Mouse (Mus musculus) hindbrain, embryonic 14.5 days (tissue): Measurements from ENCODE around the gene Dnajb1. TPM values are rescaled to one million over a fixed set of nuclear protein-coding genes. Genes with fewer than 3 reads are reported as not detected.
"Not testable (repeated sequence)": the region's sequence is repeated elsewhere in the genome, so short reads cannot be mapped to it uniquely, and the experiment has no call there.

Experiments
- ATAC-seq: fragments of 200-750 bp; cut with Nextera tagmentation; 2 replicates; pipeline ENCODE4 v1.8.0; 2017; ENCODE audit warnings: moderate number of reproducible peaks, mild to moderate bottlenecking, moderate TSS enrichment, moderate library complexity; ENCODE audit not compliant: low FRiP score
- DNase-seq: peaks from one replicate; pipeline ENCODE4 v3.0.0-alpha.2; 2015; ENCODE audit warnings: low spot score
- H3K27ac ChIP-seq: fragments of 300-500 bp; sonication (generic); 2 replicates; pipeline ENCODE4 v1.5.1; 2014; ENCODE audit warnings: mild to moderate bottlenecking, moderate library complexity
- H3K27me3 ChIP-seq: fragments of 300-500 bp; sonication (generic); 2 replicates; pipeline ENCODE4 v1.6.1; 2014; ENCODE audit warnings: mild to moderate bottlenecking, low read length, mixed read lengths; ENCODE audit not compliant: control insufficient read depth, insufficient read depth
- H3K36me3 ChIP-seq: fragments of 300-500 bp; sonication (generic); replicated peaks from 2 replicates; pipeline ENCODE4 v1.6.1; 2014; ENCODE audit not compliant: control insufficient read depth, insufficient read depth
- H3K4me1 ChIP-seq: fragments of 300-500 bp; sonication (generic); replicated peaks from 2 replicates; pipeline ENCODE4 v1.6.1; 2014; ENCODE audit warnings: antibody characterized with exemption, low read length, mixed read lengths; ENCODE audit not compliant: control insufficient read depth, insufficient read depth
- H3K4me2 ChIP-seq: fragments of 300-500 bp; sonication (generic); replicated peaks from 2 replicates; pipeline ENCODE4 v1.6.1; 2014; ENCODE audit warnings: mild to moderate bottlenecking, moderate library complexity
- H3K4me3 ChIP-seq: fragments of 300-500 bp; sonication (generic); replicated peaks from 2 replicates; pipeline ENCODE4 v1.5.1; 2014; ENCODE audit warnings: mild to moderate bottlenecking, low read length
- H3K9ac ChIP-seq: fragments of 300-500 bp; sonication (generic); 2 replicates; pipeline ENCODE4 v1.6.1; 2014
- H3K9me3 ChIP-seq: fragments of 300-500 bp; sonication (generic); 2 replicates; pipeline ENCODE4 v1.6.1; 2016; ENCODE audit warnings: low read length; ENCODE audit not compliant: control insufficient read depth
- WGBS: fragments of 180-500 bp; shearing (Covaris S2); extraction: QIAGEN DNeasy Blood & Tissue Kit; methylation state at CpG from one replicate; pipeline ENCODE4 v1.1.7; 2014; 5-methylcytosine and 5-hydroxymethylcytosine counted together
- polyA plus RNA-seq: library from polyadenylated mRNA; unstranded; fragments of >200 nt; fragmentation: Nextera tagmentation; extraction: Ambion mirVana; gene quantifications from 2 replicates; pipeline ENCODE4 v1.2.1, GENCODE M21; 2014

Gene Dnajb1
- polyA plus RNA-seq, 1 experiment from 2014 or later: 45.8 TPM

- peaks cover 20% of the 10 kb centered on the region for H3K36me3 ChIP-seq
- no peak overlapping the region for H3K27ac ChIP-seq
- WGBS: 84% methylated on average over 3 of the region's 3 CpGs
Observed at GRCm38 (mm10) chr8:83585333-83585732, 22.7 kb upstream of the Dnajb1 start.

DNA sequence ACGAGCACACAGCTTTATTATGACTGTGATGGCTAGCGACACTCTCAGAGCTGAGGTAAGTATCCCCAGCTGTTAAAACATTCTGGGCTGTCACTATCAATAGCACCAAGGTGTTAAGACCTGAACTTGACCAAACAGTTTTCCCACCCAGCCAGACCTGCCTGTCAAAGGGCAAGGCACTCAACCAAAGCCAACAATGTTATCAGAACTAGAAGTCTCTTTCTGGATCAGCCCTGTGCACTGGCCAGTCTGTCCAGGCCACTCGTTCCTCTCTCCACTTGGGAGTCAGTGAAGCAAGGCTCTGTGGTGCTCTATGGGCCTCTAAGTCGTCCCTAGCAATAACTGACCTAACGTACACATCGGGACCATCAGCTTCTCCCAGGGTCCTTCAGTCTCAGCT, 20.3 kb upstream of the Dnajb1 start:
- no peak overlapping the region for H3K4me2 ChIP-seq
- H3K4me3 ChIP-seq: no peak overlapping the region
- H3K36me3 ChIP-seq: peaks cover 24% of the 10 kb centered on the region
- H3K9ac ChIP-seq: no peak overlapping the region
- peaks cover 37% of the 10 kb centered on the region for H3K4me1 ChIP-seq
- H3K27ac ChIP-seq: no peak overlapping the region
- H3K27me3 ChIP-seq: no peaks in the 10 kb centered on the region
- DNase-seq (no peak), ATAC-seq (no peak)
- H3K9me3 ChIP-seq: no peaks in the 10 kb centered on the region
- WGBS: 94% methylated on average over 6 of the region's 6 CpGs

More at GRCm38 (mm10) chr8:83585333-83585732, 22.7 kb upstream of the Dnajb1 start:
- Histone ChIP-seq H3K4me1 (peaks cover 19% of the 10 kb centered on the region; the same call in 1 of the 2 replicates), H3K4me2 (no peak overlapping the region), H3K9me3 (no peaks in the 10 kb centered on the region), H3K27me3 (no peaks in the 10 kb centered on the region), H3K4me3 (no peak overlapping the region), H3K9ac (no peak overlapping the region)
- DNase-seq (no peak), ATAC-seq (no peak)

DNA sequence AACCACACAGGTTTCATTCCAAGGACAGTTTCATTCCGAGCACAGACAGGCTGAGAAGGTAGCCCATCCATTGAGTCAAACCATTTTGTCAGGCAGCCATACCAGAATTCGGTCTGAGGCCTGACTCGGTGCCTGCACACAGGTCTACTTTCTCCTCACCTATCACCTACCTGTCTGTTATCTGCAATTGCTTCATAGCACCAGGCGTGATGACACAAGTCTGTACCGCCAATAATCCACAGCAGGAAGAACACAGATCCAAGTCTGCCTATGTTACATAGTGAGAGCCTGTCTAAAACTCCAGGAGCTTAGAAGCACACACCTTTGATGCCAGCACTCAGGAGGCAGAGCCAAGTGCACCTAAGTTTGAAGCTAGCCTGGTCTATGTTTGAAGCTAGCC, 19.1 kb upstream of the Dnajb1 start:
- Histone ChIP-seq H3K4me2 (no peak overlapping the region), H3K9ac (no peak overlapping the region), H3K4me1 (peaks cover 42% of the 10 kb centered on the region), H3K4me3 (no peak overlapping the region), H3K27ac (no peak overlapping the region), H3K9me3 (no peaks in the 10 kb centered on the region), H3K36me3 (peaks cover 19% of the 10 kb centered on the region), H3K27me3 (no peaks in the 10 kb centered on the region)
- 93% methylated on average over 5 of the region's 5 CpGs for WGBS
- ATAC-seq: no peak
- no peak for DNase-seq

DNA sequence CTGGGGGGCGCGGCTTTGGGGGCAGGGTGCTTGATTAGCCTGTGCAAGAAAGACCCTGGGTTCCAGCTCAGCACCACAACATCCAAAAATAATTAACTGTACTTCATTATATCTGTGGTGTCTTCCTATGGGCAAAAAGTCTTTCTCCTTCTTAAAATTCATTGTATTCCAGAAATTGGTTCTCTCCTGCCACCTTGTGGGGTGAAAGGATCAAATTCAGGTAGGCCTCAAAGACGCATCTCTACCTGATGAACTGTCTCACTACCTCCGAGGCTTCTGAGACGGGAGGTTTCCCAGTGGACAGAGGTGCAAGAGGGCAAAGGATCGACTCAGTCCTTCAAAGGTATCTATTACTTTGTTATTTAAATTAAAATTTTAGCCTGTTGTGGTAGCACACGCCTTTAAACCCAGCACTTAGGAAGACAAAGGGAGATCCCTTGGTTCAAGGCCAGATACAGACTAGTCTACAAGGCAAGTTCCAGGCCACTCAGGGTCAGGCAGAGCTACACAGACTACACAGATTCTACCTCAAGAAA, 17.4 kb upstream of the Dnajb1 start:
- DNase-seq: no peak
- Histone ChIP-seq H3K4me3 (0 out of 2 replicates have a peak overlapping the region, but pooled peaks have one; percentile 96), H3K27me3 (no peaks in the 10 kb centered on the region), H3K4me1 (peaks cover 42% of the 10 kb centered on the region), H3K36me3 (peaks cover 18% of the 10 kb centered on the region), H3K4me2 (peak overlapping the region; percentile 63), H3K27ac (no peak overlapping the region), H3K9ac (no peak overlapping the region), H3K9me3 (no peaks in the 10 kb centered on the region)
- ATAC-seq: no peak
- 83% methylated on average over 7 of the region's 7 CpGs for whole genome bisulfite sequencing

DNA sequence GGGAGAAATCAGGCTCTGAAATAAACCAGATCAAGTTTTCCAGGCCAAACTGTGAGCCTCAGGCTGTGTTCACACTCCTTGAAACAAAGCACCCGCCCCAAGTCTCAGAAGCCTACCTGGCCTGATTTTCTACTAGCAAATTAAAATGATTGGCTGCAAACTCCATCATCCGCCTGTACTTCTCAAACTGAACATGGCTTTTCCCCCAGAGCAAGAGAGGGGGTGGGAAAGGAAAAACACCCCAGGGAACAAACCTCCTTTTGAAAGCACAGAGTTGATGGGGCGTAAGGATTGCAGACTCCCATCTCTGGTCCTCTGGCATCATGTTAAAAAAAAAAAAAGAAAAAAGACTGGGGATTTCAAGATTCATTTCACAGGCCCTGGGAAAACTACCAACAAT, 15.3 kb upstream of the Dnajb1 start:
- ATAC-seq: no peak
- Histone ChIP-seq H3K4me2 (peak overlapping the region; percentile 63), H3K27ac (no peak overlapping the region), H3K4me1 (peaks cover 42% of the 10 kb centered on the region), H3K36me3 (peaks cover 14% of the 10 kb centered on the region; the same call in 1 of the 2 replicates), H3K9me3 (no peaks in the 10 kb centered on the region), H3K9ac (peak overlapping the region; percentile 97), H3K27me3 (no peaks in the 10 kb centered on the region), H3K4me3 (peak overlapping the region; percentile 96)
- 54% methylated on average over 3 of the region's 3 CpGs for WGBS
- no peak for DNase-seq

DNA sequence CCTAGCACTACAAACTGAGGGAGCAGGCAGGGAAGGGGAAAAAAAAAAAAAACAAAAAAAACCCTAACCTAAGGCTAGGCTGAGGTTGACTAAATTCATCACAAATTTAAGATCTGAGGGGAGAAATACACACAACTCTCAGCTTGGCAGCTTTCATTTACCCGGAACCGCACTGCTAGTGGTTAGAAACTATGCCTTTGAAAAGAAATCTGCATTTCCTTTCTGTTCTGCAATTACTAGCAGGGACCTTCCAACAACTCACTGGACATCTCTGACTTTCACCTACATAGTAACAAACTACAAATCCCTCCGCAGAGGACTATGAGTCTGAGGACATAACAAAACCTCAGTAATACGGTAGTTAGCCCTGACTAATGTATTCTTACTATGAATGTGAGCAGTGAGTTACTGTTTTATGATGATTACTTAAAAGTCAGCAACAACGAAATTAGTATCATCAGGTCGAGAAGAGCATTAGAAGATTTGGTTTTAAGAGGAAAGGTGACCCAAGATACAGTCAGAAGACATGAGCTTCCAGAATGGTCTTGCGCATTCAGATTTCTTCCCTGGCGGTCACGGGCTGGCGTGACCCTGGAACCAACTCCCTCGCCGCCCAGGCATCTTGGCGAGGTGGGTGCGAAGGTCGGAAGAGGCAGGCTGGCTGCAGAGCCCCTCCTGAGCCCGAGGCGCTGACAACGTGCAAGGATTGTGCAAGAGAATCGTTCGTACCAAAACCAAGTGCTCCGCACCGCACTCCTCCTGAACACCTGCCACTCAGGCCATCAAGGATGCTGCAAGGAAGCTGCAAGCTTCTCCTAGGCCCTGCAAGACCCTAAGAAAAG, 14.4 kb upstream of the Dnajb1 start:
- H3K27ac ChIP-seq: peak overlapping the region; percentile 97
- H3K9me3 ChIP-seq: no peaks in the 10 kb centered on the region
- peaks cover 42% of the 10 kb centered on the region for H3K4me1 ChIP-seq
- no peaks in the 10 kb centered on the region for H3K27me3 ChIP-seq
- peak overlapping the region; percentile 96 for H3K4me3 ChIP-seq
- 4% methylated on average over 22 of the region's 22 CpGs for WGBS
- H3K4me2 ChIP-seq: peak overlapping the region; percentile 63
- no peak for ATAC-seq
- peaks cover 10% of the 10 kb centered on the region; the same call in 1 of the 2 replicates for H3K36me3 ChIP-seq
- H3K9ac ChIP-seq: peak overlapping the region; percentile 97
- no peak for DNase-seq

DNA sequence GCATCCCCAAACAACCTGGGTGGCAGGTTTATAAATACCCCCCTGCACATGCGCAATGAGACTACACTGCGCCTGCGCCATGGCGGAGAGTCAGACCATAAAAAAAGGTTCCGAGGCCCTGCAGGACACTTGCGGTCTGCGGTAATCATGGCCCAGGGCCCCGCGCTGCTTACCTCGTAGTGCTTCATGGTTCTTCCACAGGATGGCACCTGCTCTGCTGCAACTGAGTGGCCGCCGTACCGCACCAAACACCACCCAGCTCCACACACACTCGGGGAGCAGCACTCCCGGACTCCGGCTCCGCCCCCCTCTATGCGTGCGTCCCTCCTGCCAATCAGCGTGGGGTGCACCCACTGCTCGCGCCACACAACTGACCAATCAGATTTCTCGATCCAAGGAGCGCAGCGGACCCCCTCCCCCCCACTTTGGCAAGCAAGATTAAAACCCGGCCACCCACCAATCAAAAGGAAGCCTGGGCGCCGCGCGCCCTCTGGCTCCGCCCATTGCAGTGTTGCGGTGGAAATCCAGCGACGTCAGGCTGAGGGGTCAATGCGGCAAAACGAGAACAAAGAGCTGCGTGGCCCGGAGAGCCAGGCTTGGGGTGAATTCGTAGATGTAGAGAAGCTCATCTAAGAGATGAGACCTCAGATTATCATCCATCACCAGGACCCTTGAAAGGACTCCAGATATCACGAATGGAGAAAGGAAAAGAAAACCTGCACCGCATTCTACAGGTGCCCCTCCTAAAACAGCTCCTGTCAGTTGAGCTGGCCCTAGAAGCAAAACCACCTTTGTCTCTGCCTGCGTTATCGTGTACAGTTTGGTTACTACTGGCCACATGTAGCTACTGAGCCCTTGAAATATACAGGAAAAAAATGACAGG, 13.6 kb upstream of the Dnajb1 start:
- under 1% methylated on average over 43 of the region's 43 CpGs for WGBS
- Histone ChIP-seq H3K9me3 (no peaks in the 10 kb centered on the region), H3K4me3 (peak overlapping the region; percentile 96), H3K4me2 (peak overlapping the region; percentile 63), H3K27ac (peak overlapping the region; percentile 97), H3K27me3 (no peaks in the 10 kb centered on the region), H3K36me3 (peaks cover 3% of the 10 kb centered on the region; the same call in 1 of the 2 replicates), H3K4me1 (peaks cover 38% of the 10 kb centered on the region), H3K9ac (peak overlapping the region; percentile 97)
- ATAC-seq: peak; percentile 98
- peak; percentile 99 for DNase-seq

DNA sequence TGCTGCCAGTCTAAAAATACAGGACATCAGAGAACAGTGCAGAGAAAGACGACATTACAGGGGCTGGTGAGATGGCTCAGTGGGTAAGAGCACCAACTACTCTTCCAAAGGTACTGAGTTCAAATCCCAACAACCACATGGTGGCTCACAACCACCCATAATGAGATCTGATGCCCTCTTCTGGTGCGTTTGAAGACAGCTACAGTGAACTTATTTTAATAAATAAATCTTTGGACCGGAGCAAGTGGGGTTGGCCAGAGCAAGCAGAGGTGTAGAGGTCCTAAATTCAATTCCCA, 13.0 kb upstream of the Dnajb1 start:
- WGBS: 70% methylated on average over 3 of the region's 3 CpGs
- Histone ChIP-seq H3K4me3 (peak overlapping the region; percentile 96), H3K4me1 (peaks cover 33% of the 10 kb centered on the region), H3K27ac (peak overlapping the region; percentile 97), H3K4me2 (peak overlapping the region; percentile 63), H3K9ac (peak overlapping the region; percentile 73)
- not testable (repeated sequence) for H3K36me3 ChIP-seq, ATAC-seq, DNase-seq, H3K27me3 ChIP-seq, H3K9me3 ChIP-seq

DNA sequence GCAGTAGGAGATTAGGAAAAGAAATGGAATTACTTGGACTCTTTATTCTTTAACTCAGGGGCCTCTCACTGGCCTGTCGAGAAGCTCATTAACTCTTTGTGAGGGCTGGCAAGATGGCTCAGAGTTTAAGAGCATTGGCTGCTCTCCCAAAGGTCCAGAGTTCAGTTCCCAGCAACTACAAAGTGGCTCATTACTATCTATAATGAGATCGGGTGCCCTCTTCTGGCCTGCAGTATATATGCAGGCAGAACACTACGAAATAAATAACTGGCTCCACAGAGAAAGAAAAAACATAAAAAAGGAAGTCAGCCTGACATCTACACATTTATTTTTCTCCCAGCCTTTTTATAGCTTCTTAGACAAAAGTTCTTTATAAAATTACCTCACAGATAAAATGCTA, 11.6 kb upstream of the Dnajb1 start:
- WGBS: 21% methylated on average over 3 of the region's 3 CpGs
- H3K9ac ChIP-seq: no peak overlapping the region
- no peaks in the 10 kb centered on the region for H3K27me3 ChIP-seq
- peaks cover 3% of the 10 kb centered on the region; the same call in 1 of the 2 replicates for H3K36me3 ChIP-seq
- no peak overlapping the region for H3K4me3 ChIP-seq
- no peak for ATAC-seq
- peaks cover 20% of the 10 kb centered on the region for H3K4me1 ChIP-seq
- no peak overlapping the region for H3K27ac ChIP-seq
- H3K9me3 ChIP-seq: no peaks in the 10 kb centered on the region
- no peak overlapping the region for H3K4me2 ChIP-seq
- DNase-seq: no peak
